Mouse (Mus musculus) E14TG2a.4 (cell line): ENCODE data around the gene Luzp2.

Source experiments
- CTCF ChIP-seq: conservative IDR thresholded peaks from 2 replicates; pipeline ENCODE4 v1.5.1; 2014; ENCODE audit warnings: low read length
- NANOG ChIP-seq: IDR thresholded peaks from 2 replicates; pipeline ENCODE4 v1.6.1; 2014; ENCODE audit warnings: borderline replicate concordance, low read length, mixed read lengths

DNA sequence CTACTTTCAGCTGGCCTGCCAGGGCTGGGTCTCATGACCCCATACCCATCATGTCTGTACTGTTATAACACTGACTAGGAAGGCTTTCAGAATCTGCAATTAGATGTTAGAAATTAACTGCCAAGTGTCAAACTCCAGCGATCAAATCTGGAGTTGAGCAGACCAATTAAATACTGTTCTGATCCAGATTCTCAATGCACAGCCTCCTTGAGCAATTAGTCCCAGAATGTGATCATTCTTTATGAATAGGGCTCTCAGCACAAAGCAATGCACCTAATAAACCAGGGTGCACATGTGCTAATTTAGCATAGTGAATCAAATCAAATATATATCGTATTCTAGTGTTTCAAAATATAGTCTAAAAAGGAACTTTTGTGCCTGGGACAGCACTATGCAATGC is 387.7 kb downstream of the Luzp2 start:
- TF ChIP-seq CTCF (no peak), NANOG (no peak)
